Mouse (Mus musculus) left cerebral cortex, adult 2 months (tissue): ENCODE measurements around the gene Tlr12. TPM values are rescaled to one million over a fixed set of nuclear protein-coding genes. Genes with fewer than 3 reads are reported as not detected.

Experiments used
- DNase-seq, 2 experiments: peaks; one replicate each; pipeline ENCODE4 v3.0.0; 2021 to 2022; ENCODE audit warnings: low spot score in 2 of 2, mixed read lengths in 1 of 2; ENCODE audit errors: extremely low spot score in 1 of 2
- H3K27ac ChIP-seq: fragments of 200-600 bp; 2 replicates; pipeline ENCODE4 v1.8.1; 2022
- H3K4me3 ChIP-seq: fragments of 200-600 bp; 2 replicates; pipeline ENCODE4 v1.8.1; 2022
- CTCF ChIP-seq: fragments of 200-600 bp; IDR thresholded peaks from 2 replicates; pipeline ENCODE4 v1.8.1; 2022; ENCODE audit warnings: antibody characterized with exemption, mild to moderate bottlenecking, moderate library complexity
- intact Hi-C: fragments of 180-260 bp; cut with DNase I; formaldehyde crosslinking; loops from one replicate; pipeline ENCODE4 v1.15.1; 2025
- total RNA-seq, 2 experiments: library from RNA; stranded (reverse); gene quantifications; 2 replicates each; pipeline ENCODE4 v1.2.3; 2021

Gene Tlr12
- total RNA-seq, 2 experiments from 2014 or later: 0.63 to 1.00 TPM

- no peak for DNase-seq
- Histone ChIP-seq H3K4me3 (no peak overlapping the region), H3K27ac (no peak overlapping the region)
- no peak for TF ChIP-seq CTCF
- intact Hi-C loops: no loop called here
These were observed 42.6 kb downstream of the Tlr12 start for GRCm38 (mm10) chr4:128575811-128576210.

Other genes starting within 250 kb of the Tlr12 start
- gene Zscan20, start 8.5 kb downstream of the Tlr12 start, total RNA-seq: 1 to 10 TPM; 8.2 to 9.4 TPM
- 10 to 100 TPM; 84.8 to 90.6 TPM for gene Phc2, start 36.1 kb upstream of the Tlr12 start, total RNA-seq
- gene A3galt2, start 136.7 kb upstream of the Tlr12 start, total RNA-seq: under 1 TPM; 0.27 to 0.54 TPM
- gene Zfp362, start 187.4 kb upstream of the Tlr12 start, total RNA-seq: 10 to 100 TPM; 27.1 to 28.1 TPM